Mouse (Mus musculus) adipocyte (in vitro differentiated cells): ENCODE results near the gene Anapc2.

Experiments used
- DNase-seq: peaks from one replicate; pipeline ENCODE4 v3.0.0-alpha.2; 2016; ENCODE audit warnings: low spot score

Gene Anapc2

GRCm38 (mm10) chr2:25267746-25268309 is 4.5 kb upstream of the Anapc2 start:
- DNase-seq, result no peak

DNA sequence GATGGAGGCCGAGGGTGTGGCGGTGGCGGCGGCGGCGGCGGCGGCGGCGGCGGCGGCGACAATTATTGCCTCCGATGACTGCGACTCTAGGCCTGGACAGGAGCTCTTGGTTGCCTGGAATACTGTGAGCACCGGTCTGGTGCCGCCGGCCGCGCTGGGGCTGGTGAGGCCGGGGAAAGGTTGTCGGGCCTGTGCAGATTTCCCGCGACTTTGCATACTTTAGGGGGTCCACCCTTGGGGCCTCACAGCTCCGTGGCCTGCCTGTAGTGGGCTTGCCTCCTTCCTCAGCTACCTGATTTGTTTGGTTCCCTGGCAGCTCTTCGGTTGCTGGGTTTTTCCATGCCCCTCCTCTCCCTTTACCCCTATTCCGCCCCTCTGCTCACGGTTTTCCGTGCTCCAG is 237 bp downstream of the Anapc2 start:
- no peak for DNase-seq

DNA sequence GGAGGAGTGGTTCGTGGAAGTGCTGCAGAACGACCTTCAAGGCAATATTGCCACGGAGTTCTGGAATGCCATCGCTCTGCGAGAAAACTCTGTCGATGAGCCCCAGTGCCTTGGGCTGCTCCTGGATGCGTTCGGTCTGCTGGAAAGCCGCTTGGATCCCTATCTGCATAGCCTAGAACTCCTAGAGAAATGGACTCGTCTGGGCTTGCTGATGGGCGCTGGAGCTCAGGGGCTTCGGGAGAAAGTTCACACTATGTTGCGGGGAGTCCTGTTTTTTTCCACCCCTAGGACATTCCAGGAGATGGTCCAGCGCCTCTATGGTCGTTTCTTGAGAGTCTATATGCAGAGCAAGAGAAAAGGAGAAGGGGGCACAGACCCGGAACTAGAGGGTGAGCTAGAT is 732 bp downstream of the Anapc2 start:
- DNase-seq, result no peak

DNA sequence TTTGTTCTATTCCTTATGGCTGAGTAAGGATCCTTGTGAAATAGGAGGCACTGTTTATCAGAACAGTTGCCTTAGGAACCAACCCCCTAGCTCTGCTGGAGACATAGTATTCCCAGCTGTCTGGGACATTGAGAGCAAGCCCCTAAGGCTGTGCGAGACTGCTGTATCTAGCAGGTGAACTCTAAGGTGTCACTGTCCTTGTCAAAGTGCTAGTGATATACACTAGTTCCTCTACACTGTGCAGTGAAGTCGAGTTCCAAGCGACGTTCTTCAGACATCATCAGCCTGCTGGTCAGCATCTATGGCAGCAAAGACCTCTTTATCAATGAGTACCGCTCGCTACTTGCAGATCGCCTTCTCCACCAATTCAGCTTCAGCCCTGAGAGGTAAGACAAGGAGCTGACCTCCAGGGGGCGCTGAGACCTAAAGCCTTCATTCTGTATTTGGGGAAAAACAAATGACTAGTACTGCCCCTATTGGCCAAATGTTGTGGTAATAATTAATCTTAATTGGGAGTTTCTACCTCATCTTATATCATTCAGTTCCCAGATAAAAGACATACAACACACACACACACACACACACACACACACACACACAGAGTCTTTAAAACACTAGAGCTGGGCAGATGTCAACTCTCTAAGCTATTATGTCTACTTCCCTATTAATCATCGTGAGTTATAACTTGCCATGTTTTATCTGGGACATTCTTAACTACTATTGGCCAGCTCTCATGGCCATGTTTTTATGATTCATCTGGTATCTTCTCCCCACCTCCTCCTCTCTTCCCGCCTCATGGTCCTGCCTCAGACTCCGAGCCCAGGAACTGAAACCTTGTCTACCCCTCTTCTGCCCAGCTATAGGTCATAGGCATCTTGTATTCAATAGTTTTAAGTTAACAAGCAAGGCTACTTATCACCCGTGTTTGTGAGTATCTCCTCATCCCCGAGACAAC is 6.9 kb downstream of the Anapc2 start:
- peak; percentile 84 for DNase-seq

DNA sequence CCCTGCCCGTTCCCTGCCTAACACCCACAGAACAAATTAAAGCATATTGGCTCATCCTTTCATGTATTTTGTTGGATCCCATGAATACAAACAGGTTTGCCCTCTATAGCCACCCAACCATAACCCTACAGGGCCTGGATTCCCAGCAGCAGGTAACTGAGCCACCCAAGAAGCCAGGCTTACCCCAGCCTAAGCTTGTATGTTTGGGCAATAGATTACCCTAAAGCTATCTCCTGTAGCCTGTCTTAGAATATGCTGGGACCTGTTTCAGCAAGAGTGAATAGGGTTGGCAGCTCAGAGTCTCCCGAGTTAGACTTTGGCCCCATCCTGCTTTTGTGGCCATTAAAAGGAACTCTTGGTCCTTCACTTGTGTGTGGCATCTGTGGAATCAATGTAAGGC is 13.3 kb downstream of the Anapc2 start:
- DNase-seq, result no peak

- DNase-seq, result no peak
Observed at GRCm38 (mm10) chr2:25286314-25286713, 14.0 kb downstream of the Anapc2 start.

GRCm38 (mm10) chr2:25286837-25287636 is 14.8 kb downstream of the Anapc2 start:
- no peak for DNase-seq

- no peak for DNase-seq
Observed at GRCm38 (mm10) chr2:25287927-25288649, 15.8 kb downstream of the Anapc2 start, which contains the start of gene Tmem210. Gene Tmem210, plus strand, starts transcription at chr2:25288145.

DNA sequence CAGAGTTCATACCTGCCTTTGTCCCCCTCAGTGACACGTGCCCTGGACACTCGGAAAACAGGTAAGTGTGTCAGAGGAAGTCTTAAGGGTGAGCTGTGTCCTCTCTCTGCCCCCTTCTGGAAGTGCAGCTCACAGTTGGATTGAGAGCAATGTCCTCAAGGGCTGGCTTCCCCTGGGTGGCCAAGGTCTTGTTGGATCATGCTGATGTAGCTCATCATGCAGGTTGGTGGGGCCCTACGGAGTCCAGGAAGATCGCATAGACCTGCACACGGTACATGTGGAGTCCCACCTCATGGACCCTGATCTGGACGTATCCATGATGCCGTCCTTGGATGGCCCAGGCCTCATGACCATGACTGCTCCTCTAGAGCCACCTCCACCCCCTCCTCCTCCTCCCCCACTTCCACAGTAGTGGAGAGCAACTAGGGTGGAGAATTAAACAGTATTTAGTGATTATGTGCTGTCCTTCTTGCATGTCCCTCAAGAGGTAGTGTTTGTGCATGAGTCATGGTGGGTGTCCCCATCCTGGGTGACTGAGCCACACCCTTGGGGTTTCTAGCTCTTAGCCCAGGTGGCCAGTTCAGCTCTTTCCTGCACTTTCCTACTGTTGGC is 16.6 kb downstream of the Anapc2 start:
- no peak for DNase-seq

DNA sequence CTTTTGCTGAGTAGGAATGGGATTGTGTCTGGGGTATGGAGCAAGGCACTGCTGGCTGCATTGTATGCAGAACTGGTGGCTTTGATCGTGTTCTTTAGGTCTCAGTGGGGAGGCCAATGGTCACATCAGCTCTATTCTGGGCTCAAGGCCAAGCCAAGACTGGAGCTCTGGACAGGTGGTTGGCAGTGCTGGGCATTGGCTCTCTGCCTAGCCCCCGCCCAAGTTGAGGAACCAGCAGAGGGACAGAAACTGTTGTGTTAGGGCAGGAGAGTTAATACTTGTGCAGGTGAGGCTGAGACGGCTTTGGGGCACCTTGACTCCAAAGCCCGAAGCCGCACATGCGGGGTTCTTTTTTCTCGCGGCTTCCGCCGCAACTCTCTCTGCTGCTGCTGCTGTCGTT is 17.4 kb downstream of the Anapc2 start, which contains the start of gene Lrrc26:
Lrrc26 (plus strand) TSS at position 265 of the 400 bp plus-strand sequence.
- no peak for DNase-seq

DNA sequence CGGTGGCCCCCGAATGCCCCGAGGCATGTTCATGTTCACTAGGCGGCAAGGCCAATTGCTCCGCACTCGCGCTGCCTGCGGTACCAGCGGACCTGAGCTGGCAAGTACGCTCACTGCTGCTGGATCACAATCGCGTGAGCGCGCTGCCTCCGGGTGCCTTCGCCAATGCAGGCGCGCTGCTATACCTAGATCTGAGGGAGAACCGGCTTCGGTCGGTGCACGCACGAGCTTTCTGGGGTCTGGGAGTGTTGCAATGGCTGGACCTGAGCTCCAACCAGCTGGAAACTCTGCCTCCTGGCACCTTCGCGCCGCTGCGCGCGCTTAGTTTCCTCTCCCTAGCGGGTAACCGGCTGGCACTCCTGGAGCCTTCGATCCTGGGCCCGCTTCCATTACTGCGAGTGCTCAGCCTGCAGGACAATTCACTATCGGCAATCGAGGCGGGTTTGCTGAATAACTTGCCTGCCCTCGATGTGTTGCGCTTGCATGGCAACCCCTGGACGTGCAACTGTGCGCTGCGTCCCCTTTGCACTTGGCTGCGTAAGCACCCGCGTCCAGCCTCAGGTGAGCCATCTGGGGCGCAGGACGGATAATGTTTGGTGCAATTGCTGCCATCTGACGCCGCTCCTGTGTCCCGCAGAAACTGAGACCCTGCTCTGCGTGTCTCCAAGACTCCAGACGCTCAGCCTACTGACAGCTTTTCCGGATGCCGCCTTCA is 18.0 kb downstream of the Anapc2 start:
- no peak for DNase-seq

- no peak for DNase-seq
Observed at GRCm38 (mm10) chr2:25290816-25291130, 18.5 kb downstream of the Anapc2 start.

DNA sequence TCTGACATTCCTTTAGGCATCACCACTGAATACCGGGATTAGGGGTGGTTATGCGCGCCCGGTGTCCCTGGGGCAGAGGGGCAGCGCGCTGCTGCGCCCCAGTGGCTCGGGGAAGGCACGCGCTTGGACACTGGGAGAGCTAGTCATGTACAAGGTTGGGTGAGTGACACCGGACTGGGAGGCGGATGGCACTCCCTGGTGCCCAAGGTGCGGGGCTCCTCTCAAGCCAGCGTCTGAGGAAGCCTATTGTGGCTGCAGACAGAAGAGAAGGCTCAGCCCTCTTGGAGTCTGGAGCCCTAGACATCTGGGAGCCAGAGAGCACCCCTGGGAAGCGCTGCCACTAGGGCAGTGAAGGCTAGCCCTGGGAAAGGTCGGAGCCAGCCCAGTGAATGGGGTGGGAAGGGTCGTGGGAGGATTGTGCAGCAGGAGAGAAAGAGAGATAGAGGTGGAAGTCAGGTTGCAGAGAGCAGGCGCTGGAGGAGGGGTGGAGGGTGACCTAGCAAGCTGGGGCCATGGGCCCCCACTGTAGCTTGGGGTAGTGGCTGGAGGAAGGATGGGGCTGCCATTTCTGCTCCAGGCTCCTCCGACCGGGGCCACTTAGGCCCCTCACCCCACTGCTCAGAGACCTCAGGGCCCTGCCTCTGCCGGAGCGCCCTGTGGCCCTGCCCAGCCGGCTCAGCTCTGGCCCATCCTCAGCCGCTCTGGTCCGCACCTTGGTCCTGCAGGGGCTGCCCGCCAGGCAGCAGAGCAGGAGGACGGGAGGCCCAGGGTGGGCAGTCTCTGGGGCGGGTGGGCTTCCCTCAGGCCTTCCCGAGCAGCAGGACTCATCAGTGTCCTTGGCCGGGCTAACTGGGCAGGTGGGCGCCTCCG is 19.1 kb downstream of the Anapc2 start:
- DNase-seq, result no peak

DNA sequence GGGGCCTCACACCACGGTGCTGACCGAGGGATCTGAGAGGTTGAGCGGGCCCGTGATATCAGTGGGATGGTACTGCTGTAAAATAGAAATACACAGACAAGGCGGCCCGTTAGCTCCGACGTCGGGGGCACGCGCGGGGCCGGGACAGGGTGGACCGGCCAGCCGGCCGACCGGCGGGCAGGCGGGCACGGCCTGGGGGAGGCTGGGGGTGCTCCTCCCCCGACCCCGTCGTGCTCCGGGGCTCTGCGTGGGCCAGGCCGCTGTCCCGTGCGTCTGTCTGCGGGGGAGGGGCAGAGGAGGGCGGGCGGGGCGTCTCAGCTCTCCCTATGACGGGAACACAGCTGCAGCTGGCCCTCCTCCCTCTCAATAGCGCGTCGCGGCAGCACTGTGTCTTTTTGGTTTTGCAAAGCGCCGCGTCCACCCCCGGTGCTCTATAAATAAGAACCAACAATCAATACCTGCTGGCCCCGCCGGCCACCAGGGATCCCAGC is 19.8 kb downstream of the Anapc2 start:
- DNase-seq, result no peak

GRCm38 (mm10) chr2:25292856-25293255 is 20.6 kb downstream of the Anapc2 start:
- peak; percentile 66 for DNase-seq

DNA sequence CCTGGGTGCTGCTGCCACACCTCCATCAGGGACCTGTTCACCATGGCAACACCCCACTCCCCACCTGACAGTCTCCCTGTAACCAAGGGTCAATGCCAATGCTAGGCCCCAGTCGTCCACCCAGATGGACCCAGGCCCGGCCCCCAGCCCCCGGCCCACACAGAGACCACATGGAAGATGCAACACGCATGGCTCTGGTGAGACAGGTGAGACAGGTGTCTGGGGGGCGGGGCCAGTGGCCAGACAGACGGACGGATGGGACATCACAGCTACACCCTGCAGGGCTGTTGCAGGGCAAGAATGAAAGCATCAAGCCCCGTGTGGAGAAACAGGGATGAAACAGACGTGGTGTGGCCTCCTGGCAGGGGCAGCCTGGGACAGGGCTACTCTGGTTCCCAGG is 21.4 kb downstream of the Anapc2 start:
- DNase-seq, result no peak

DNA sequence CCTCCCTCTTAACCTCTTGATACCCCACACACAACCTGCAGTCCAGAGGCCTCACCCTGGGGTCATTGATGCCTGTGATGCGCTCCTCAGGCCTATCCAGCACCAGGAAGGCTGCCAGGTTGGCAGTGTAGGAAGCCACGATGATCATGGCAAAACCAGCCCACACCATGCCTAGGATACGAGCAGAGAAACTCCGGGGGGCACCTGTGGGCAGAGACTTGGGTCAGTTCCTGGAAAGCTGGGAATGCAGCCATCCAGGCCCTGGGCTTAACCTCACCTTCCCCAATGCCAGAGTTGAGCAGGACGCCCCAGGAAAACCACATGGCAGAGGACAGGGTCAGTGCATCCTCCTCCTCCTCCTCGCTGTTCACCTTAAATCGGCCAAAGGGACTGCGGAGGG is 24.8 kb downstream of the Anapc2 start:
- DNase-seq, result no peak

- no peak for DNase-seq
Observed at GRCm38 (mm10) chr2:25298046-25298445, 25.8 kb downstream of the Anapc2 start.

DNA sequence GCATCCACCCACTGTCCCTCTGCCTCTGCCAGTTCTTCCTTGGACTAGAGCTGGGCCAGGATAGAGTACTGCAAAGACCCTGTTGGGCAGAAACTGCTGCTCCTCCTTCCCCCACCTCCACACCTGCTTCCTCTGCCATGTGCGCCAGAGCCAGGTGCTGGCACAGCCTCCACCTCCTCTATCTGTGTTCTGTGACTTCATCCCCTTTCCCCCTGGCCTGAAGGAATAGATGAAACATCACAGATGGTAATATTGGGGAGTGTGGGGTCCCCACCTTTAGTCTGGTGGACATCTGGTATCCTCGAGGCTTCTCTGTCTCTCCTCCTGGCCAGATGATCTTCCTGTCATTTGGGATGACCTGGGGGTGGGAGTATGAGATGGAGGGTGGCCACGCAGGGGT is 31.2 kb downstream of the Anapc2 start:
- no peak for DNase-seq
